12 mouse cellular contexts compared by ENCODE assay signal in genomic region chr11:103164391-103164790, GRCm38 (mm10). TPM values are rescaled to one million over a fixed set of nuclear protein-coding genes. Genes with fewer than 3 reads are reported as not detected.
DNase-seq lines count a peak whose midpoint lies in the region; ATAC-seq lines count a peak whose summit lies in the region.
"Had no signal": no experiment of that assay in that cellular context is flagged by ENCODE, and none has a peak within 500 bp of the region (broad histone marks: within the 10 kb centered on the region; RNA-seq: fewer than 3 reads in every experiment).

No protein-coding gene starts in this region.

- 0 out of 2 replicates have a peak, but pooled peaks have one; percentile 26 for ATAC-seq in liver, embryonic 13.5 days (ENCODE audit: low read depth)
- ATAC-seq in hindbrain, embryonic 12.5 days (ENCODE audit: low FRiP score): no peak
- ATAC-seq: forebrain, postnatal 0 days; hindbrain, embryonic 16.5 days; midbrain, embryonic 13.5 days had no signal

- peak; percentile 13 for DNase-seq in embryo, embryonic 10.5 days (ENCODE audit: low spot score)
- DNase-seq in embryo, embryonic 10 days (ENCODE audit: low spot score): no peak
- DNase-seq in spleen, postnatal 36 days (ENCODE audit: low spot score in 2 of 2): peak; percentile 53 to 62
- DNase-seq in spleen, adult 12 weeks (ENCODE audit: low spot score): no peak
- DNase-seq in liver, embryonic 13.5 days: peak; percentile 28
- DNase-seq in thymus, postnatal 25 days: peak; percentile 49
- no peak for DNase-seq in natural killer cell, adult 2 months (ENCODE audit: low spot score in 2 of 2)
- DNase-seq: forebrain, postnatal 0 days had no signal

- H3K4me3 ChIP-seq in liver, embryonic 13.5 days (replicated peaks): no peak overlapping the region
- H3K4me3 ChIP-seq in hindbrain, embryonic 12.5 days: no peak overlapping the region
- H3K4me3 ChIP-seq: midbrain, embryonic 13.5 days had no signal

- peaks cover 6% of the 10 kb centered on the region for H3K4me1 ChIP-seq in liver, embryonic 13.5 days (replicated peaks)
- H3K4me1 ChIP-seq in hindbrain, embryonic 12.5 days: no peaks in the 10 kb centered on the region
- H3K4me1 ChIP-seq: midbrain, embryonic 13.5 days had no signal

- H3K9ac ChIP-seq in liver, embryonic 13.5 days: no peak overlapping the region
- no peak overlapping the region for H3K9ac ChIP-seq in hindbrain, embryonic 12.5 days
- H3K9ac ChIP-seq: forebrain, postnatal 0 days; midbrain, embryonic 13.5 days had no signal

- H3K27me3 ChIP-seq in liver, embryonic 13.5 days: peaks cover 7% of the 10 kb centered on the region
- peaks cover 8% of the 10 kb centered on the region for H3K27me3 ChIP-seq in hindbrain, embryonic 12.5 days

- no peak overlapping the region for H3K27ac ChIP-seq in liver, embryonic 13.5 days
- H3K27ac ChIP-seq in hindbrain, embryonic 12.5 days: no peak overlapping the region
- H3K27ac ChIP-seq: midbrain, embryonic 13.5 days had no signal

- 8% methylated on average over 10 of the region's 10 CpGs for WGBS in liver, embryonic 13.5 days (ENCODE audit: insufficient replicate concordance)
- 34% methylated on average over 10 of the region's 10 CpGs for WGBS in hindbrain, embryonic 12.5 days

- peak overlapping the region; percentile 42 for H3K4me2 ChIP-seq in liver, embryonic 13.5 days
- H3K4me2 ChIP-seq in hindbrain, embryonic 12.5 days (replicated peaks): no peak overlapping the region
- H3K4me2 ChIP-seq: midbrain, embryonic 13.5 days had no signal

- H3K9me3 ChIP-seq in liver, embryonic 13.5 days (replicated peaks): no peaks in the 10 kb centered on the region
- no peaks in the 10 kb centered on the region for H3K9me3 ChIP-seq in hindbrain, embryonic 12.5 days (replicated peaks)
- H3K9me3 ChIP-seq: midbrain, embryonic 13.5 days had no signal

- H3K36me3 ChIP-seq in liver, embryonic 13.5 days: no peaks in the 10 kb centered on the region
- H3K36me3 ChIP-seq in hindbrain, embryonic 12.5 days: no peaks in the 10 kb centered on the region
- H3K36me3 ChIP-seq: midbrain, embryonic 13.5 days had no signal

RNA-seq across cellular contexts. Expression of gene Fmnl1, which starts 6.5 kb away (rescaled TPM):
- 3.0 TPM in 2 replicates for polyA plus RNA-seq in liver, embryonic 13.5 days (2015; fragmentation: Nextera tagmentation; extraction: Ambion mirVana)
- 1.4 and 1.6 TPM in 2 replicates for polyA plus RNA-seq in hindbrain, embryonic 12.5 days (2016; fragmentation: Nextera tagmentation; extraction: Ambion mirVana)

RNA-seq across cellular contexts. Expression of gene Hexim2, which starts 32.2 kb away (rescaled TPM):
- polyA plus RNA-seq in liver, embryonic 13.5 days (2015; fragmentation: Nextera tagmentation; extraction: Ambion mirVana): 6.3 and 7.7 TPM in 2 replicates
- polyA plus RNA-seq in hindbrain, embryonic 12.5 days (2016; fragmentation: Nextera tagmentation; extraction: Ambion mirVana): 12.0 and 12.9 TPM in 2 replicates

RNA-seq across cellular contexts. Expression of gene 1700023F06Rik, which starts 44.0 kb away (rescaled TPM):
- not detected in 2 replicates for polyA plus RNA-seq in liver, embryonic 13.5 days (2015; fragmentation: Nextera tagmentation; extraction: Ambion mirVana)
- 0.34 and 0.71 TPM in 2 replicates for polyA plus RNA-seq in hindbrain, embryonic 12.5 days (2016; fragmentation: Nextera tagmentation; extraction: Ambion mirVana)

RNA-seq across cellular contexts. Expression of gene Hexim1, which starts 48.4 kb away (rescaled TPM):
- 2.6 and 3.0 TPM in 2 replicates for polyA plus RNA-seq in liver, embryonic 13.5 days (2015; fragmentation: Nextera tagmentation; extraction: Ambion mirVana)
- 3.8 and 4.0 TPM in 2 replicates for polyA plus RNA-seq in hindbrain, embryonic 12.5 days (2016; fragmentation: Nextera tagmentation; extraction: Ambion mirVana)

RNA-seq across cellular contexts. Expression of gene Spata32, which starts 53.8 kb away (rescaled TPM):
- polyA plus RNA-seq in liver, embryonic 13.5 days (2015; fragmentation: Nextera tagmentation; extraction: Ambion mirVana): not detected in 2 replicates
- polyA plus RNA-seq in hindbrain, embryonic 12.5 days (2016; fragmentation: Nextera tagmentation; extraction: Ambion mirVana): 0.21 TPM in 1 of 2 replicates, not detected in the other
- polyA plus RNA-seq: limb, embryonic 11.5 days had no signal

Comparison
In these comparisons a context has a peak if more than half of its experiments do, and no peak if none do; other contexts are left out.
1. DNase-seq: peak in embryo, embryonic 10.5 days (single experiment), spleen, postnatal 36 days (2 of 2), liver, embryonic 13.5 days (single experiment) and thymus, postnatal 25 days (single experiment); none in embryo, embryonic 10 days (single experiment), spleen, adult 12 weeks (single experiment) and natural killer cell, adult 2 months (0 of 2).